Mouse (Mus musculus): ENCODE data around the gene A930009A15Rik. TPM values are rescaled to one million over a fixed set of nuclear protein-coding genes. Genes with fewer than 3 reads are reported as not detected.

The A930009A15Rik gene
- polyA plus RNA-seq, 1 experiment: not detected

- Histone ChIP-seq H3K36me3 (ENCODE audit: control insufficient read depth, insufficient read depth, low read length) (no peaks in the 10 kb centered on the region), H3K4me3 (ENCODE audit: low read depth, low read length) (peak overlapping the region; percentile 55), H3K27ac (ENCODE audit: insufficient read depth, low read depth, low read length) (no peak overlapping the region), H3K4me1 (ENCODE audit: control insufficient read depth, insufficient read depth, insufficient read length, low read length) (peaks cover 6% of the 10 kb centered on the region), H3K27me3 (ENCODE audit: control insufficient read depth, insufficient read depth, low read length) (peaks cover 15% of the 10 kb centered on the region)
- no peak for TF ChIP-seq CTCF (IDR thresholded peaks at IDR 0.05; ENCODE audit: extremely low read depth, insufficient read length, insufficient replicate concordance, low read depth, low read length)
- no peak for TF ChIP-seq POLR2A (IDR thresholded peaks at IDR 0.05; ENCODE audit: low read depth, low read length)
- WGBS: 2% methylated on average over 7 of the region's 7 CpGs
These were observed 18.2 kb downstream of the A930009A15Rik start for GRCm38 (mm10) chr10:115587979-115588378.

GRCm38 (mm10) chr10:115593221-115593620, 23.4 kb downstream of the A930009A15Rik start:
- Histone ChIP-seq H3K4me3 (ENCODE audit: low read depth, low read length) (no peak overlapping the region), H3K27me3 (ENCODE audit: control insufficient read depth, insufficient read depth, low read length) (0 out of 2 replicates have a peak, but pooled peaks cover under 1% of the 10 kb centered on the region), H3K4me1 (ENCODE audit: control insufficient read depth, insufficient read depth, insufficient read length, low read length) (no peaks in the 10 kb centered on the region), H3K36me3 (ENCODE audit: control insufficient read depth, insufficient read depth, low read length) (no peaks in the 10 kb centered on the region), H3K27ac (ENCODE audit: insufficient read depth, low read depth, low read length) (no peak overlapping the region)
- 49% methylated on average over 11 of the region's 11 CpGs for WGBS
- no peak for TF ChIP-seq CTCF (IDR thresholded peaks at IDR 0.05; ENCODE audit: extremely low read depth, insufficient read length, insufficient replicate concordance, low read depth, low read length)
- no peak for TF ChIP-seq POLR2A (IDR thresholded peaks at IDR 0.05; ENCODE audit: low read depth, low read length)

GRCm38 (mm10) chr10:115593651-115594050, 23.9 kb downstream of the A930009A15Rik start:
- H3K27me3 ChIP-seq (ENCODE audit: control insufficient read depth, insufficient read depth, low read length): no peaks in the 10 kb centered on the region
- H3K4me1 ChIP-seq (ENCODE audit: control insufficient read depth, insufficient read depth, insufficient read length, low read length): no peaks in the 10 kb centered on the region
- no peak overlapping the region for H3K4me3 ChIP-seq (ENCODE audit: low read depth, low read length)
- H3K36me3 ChIP-seq (ENCODE audit: control insufficient read depth, insufficient read depth, low read length): no peaks in the 10 kb centered on the region
- WGBS: 86% methylated on average over 6 of the region's 6 CpGs
- H3K27ac ChIP-seq (ENCODE audit: insufficient read depth, low read depth, low read length): no peak overlapping the region
- TF ChIP-seq CTCF (IDR thresholded peaks at IDR 0.05; ENCODE audit: extremely low read depth, insufficient read length, insufficient replicate concordance, low read depth, low read length) (no peak), POLR2A (IDR thresholded peaks at IDR 0.05; ENCODE audit: low read depth, low read length) (no peak)

- H3K4me1 ChIP-seq (ENCODE audit: control insufficient read depth, insufficient read depth, insufficient read length, low read length): no peaks in the 10 kb centered on the region
- H3K4me3 ChIP-seq (ENCODE audit: low read depth, low read length): no peak overlapping the region
- no peak overlapping the region for H3K27ac ChIP-seq (ENCODE audit: insufficient read depth, low read depth, low read length)
- WGBS: 98% methylated on average over 1 of the region's 1 CpGs
- no peaks in the 10 kb centered on the region for H3K27me3 ChIP-seq (ENCODE audit: control insufficient read depth, insufficient read depth, low read length)
- no peaks in the 10 kb centered on the region for H3K36me3 ChIP-seq (ENCODE audit: control insufficient read depth, insufficient read depth, low read length)
- TF ChIP-seq CTCF (IDR thresholded peaks at IDR 0.05; ENCODE audit: extremely low read depth, insufficient read length, insufficient replicate concordance, low read depth, low read length) (no peak), POLR2A (IDR thresholded peaks at IDR 0.05; ENCODE audit: low read depth, low read length) (no peak)
These were observed 26.0 kb downstream of the A930009A15Rik start for GRCm38 (mm10) chr10:115595748-115596147.

- no peak overlapping the region for H3K4me3 ChIP-seq (ENCODE audit: low read depth, low read length)
- no peak for TF ChIP-seq CTCF (IDR thresholded peaks at IDR 0.05; ENCODE audit: extremely low read depth, insufficient read length, insufficient replicate concordance, low read depth, low read length)
- no peak for TF ChIP-seq POLR2A (IDR thresholded peaks at IDR 0.05; ENCODE audit: low read depth, low read length)
- no peaks in the 10 kb centered on the region for H3K4me1 ChIP-seq (ENCODE audit: control insufficient read depth, insufficient read depth, insufficient read length, low read length)
- H3K27me3 ChIP-seq (ENCODE audit: control insufficient read depth, insufficient read depth, low read length): 0 out of 2 replicates have a peak, but pooled peaks cover 4% of the 10 kb centered on the region
- WGBS: 8% methylated on average over 15 of the region's 15 CpGs
- H3K36me3 ChIP-seq (ENCODE audit: control insufficient read depth, insufficient read depth, low read length): no peaks in the 10 kb centered on the region
- no peak overlapping the region for H3K27ac ChIP-seq (ENCODE audit: insufficient read depth, low read depth, low read length)
These were observed 47.9 kb downstream of the A930009A15Rik start for GRCm38 (mm10) chr10:115617456-115618287.

- Histone ChIP-seq H3K4me3 (ENCODE audit: low read depth, low read length) (no peak overlapping the region), H3K27ac (ENCODE audit: insufficient read depth, low read depth, low read length) (no peak overlapping the region), H3K27me3 (ENCODE audit: control insufficient read depth, insufficient read depth, low read length) (0 out of 2 replicates have a peak, but pooled peaks cover 4% of the 10 kb centered on the region), H3K4me1 (ENCODE audit: control insufficient read depth, insufficient read depth, insufficient read length, low read length) (no peaks in the 10 kb centered on the region), H3K36me3 (ENCODE audit: control insufficient read depth, insufficient read depth, low read length) (no peaks in the 10 kb centered on the region)
- TF ChIP-seq POLR2A (IDR thresholded peaks at IDR 0.05; ENCODE audit: low read depth, low read length): no peak
- 13% methylated on average over 15 of the region's 15 CpGs for WGBS
These were observed 48.6 kb downstream of the A930009A15Rik start for GRCm38 (mm10) chr10:115618288-115618856.

GRCm38 (mm10) chr10:115623481-115623880, 53.7 kb downstream of the A930009A15Rik start:
- no peak overlapping the region for H3K4me3 ChIP-seq (ENCODE audit: low read depth, low read length)
- TF ChIP-seq CTCF (IDR thresholded peaks at IDR 0.05; ENCODE audit: extremely low read depth, insufficient read length, insufficient replicate concordance, low read depth, low read length) (no peak), POLR2A (IDR thresholded peaks at IDR 0.05; ENCODE audit: low read depth, low read length) (no peak)
- WGBS: 82% methylated on average over 7 of the region's 7 CpGs
- no peaks in the 10 kb centered on the region for H3K36me3 ChIP-seq (ENCODE audit: control insufficient read depth, insufficient read depth, low read length)
- no peak overlapping the region for H3K27ac ChIP-seq (ENCODE audit: insufficient read depth, low read depth, low read length)
- no peaks in the 10 kb centered on the region for H3K4me1 ChIP-seq (ENCODE audit: control insufficient read depth, insufficient read depth, insufficient read length, low read length)
- H3K27me3 ChIP-seq (ENCODE audit: control insufficient read depth, insufficient read depth, low read length): 0 out of 2 replicates have a peak, but pooled peaks cover 4% of the 10 kb centered on the region

Measured in small intestine, adult 2 months (tissue).